Mouse (Mus musculus): ENCODE results near the gene Hs2st1.

GRCm38 (mm10) chr3:144546490-144546889 lies 23.5 kb downstream of the Hs2st1 start:
- TF ChIP-seq CTCF (IDR thresholded peaks at IDR 0.05; ENCODE audit: low read depth) (no peak), EP300 (optimal IDR thresholded peaks at IDR 0.05) (no peak)

Data from stomach, postnatal 0 days (tissue).